Mouse (Mus musculus) hindbrain, embryonic 15.5 days (tissue): ENCODE data around the gene Uba52. TPM values are rescaled to one million over a fixed set of nuclear protein-coding genes. Genes with fewer than 3 reads are reported as not detected.

ENCODE experiments used
- ATAC-seq: fragments of 200-750 bp; cut with Nextera tagmentation; 2 replicates; pipeline ENCODE4 v1.8.0; 2017; ENCODE audit warnings: low read depth, moderate number of reproducible peaks, moderate TSS enrichment; ENCODE audit not compliant: low FRiP score
- H3K27ac ChIP-seq: fragments of 300-500 bp; sonication (generic); replicated peaks from 2 replicates; pipeline ENCODE4 v1.5.1; 2015; ENCODE audit warnings: mild to moderate bottlenecking, inconsistent platforms
- H3K27me3 ChIP-seq: fragments of 300-500 bp; sonication (generic); 2 replicates; pipeline ENCODE4 v1.6.1; 2015; ENCODE audit warnings: control low read depth, inconsistent platforms
- H3K36me3 ChIP-seq: fragments of 300-500 bp; sonication (generic); 2 replicates; pipeline ENCODE4 v1.6.1; 2015; ENCODE audit warnings: control low read depth, inconsistent platforms
- H3K4me1 ChIP-seq: fragments of 300-500 bp; sonication (generic); replicated peaks from 2 replicates; pipeline ENCODE4 v1.6.1; 2015; ENCODE audit warnings: control low read depth, inconsistent platforms
- H3K4me2 ChIP-seq: fragments of 300-500 bp; sonication (generic); 2 replicates; pipeline ENCODE4 v1.6.1; 2015; ENCODE audit warnings: moderate library complexity, mild to moderate bottlenecking, inconsistent platforms
- H3K4me3 ChIP-seq: fragments of 300-500 bp; sonication (generic); 2 replicates; pipeline ENCODE4 v1.5.1; 2015; ENCODE audit warnings: mild to moderate bottlenecking, inconsistent platforms
- H3K9ac ChIP-seq: fragments of 300-500 bp; sonication (generic); 2 replicates; pipeline ENCODE4 v1.6.1; 2015; ENCODE audit warnings: inconsistent platforms
- H3K9me3 ChIP-seq: fragments of 300-500 bp; sonication (generic); 2 replicates; pipeline ENCODE4 v1.6.1; 2016; ENCODE audit warnings: control low read depth, inconsistent platforms
- WGBS: fragments of 180-500 bp; shearing (Covaris S2); methylation state at CpG from one replicate; pipeline ENCODE4 v1.1.7; 2015; 5-methylcytosine and 5-hydroxymethylcytosine counted together
- polyA plus RNA-seq: library from polyadenylated mRNA; unstranded; fragments of >200 nt; fragmentation: Nextera tagmentation; extraction: Ambion mirVana; gene quantifications from 2 replicates; pipeline ENCODE4 v1.2.1, GENCODE M21; 2015

Uba52 gene
- polyA plus RNA-seq, 1 experiment from 2014 or later, result 652 TPM

DNA sequence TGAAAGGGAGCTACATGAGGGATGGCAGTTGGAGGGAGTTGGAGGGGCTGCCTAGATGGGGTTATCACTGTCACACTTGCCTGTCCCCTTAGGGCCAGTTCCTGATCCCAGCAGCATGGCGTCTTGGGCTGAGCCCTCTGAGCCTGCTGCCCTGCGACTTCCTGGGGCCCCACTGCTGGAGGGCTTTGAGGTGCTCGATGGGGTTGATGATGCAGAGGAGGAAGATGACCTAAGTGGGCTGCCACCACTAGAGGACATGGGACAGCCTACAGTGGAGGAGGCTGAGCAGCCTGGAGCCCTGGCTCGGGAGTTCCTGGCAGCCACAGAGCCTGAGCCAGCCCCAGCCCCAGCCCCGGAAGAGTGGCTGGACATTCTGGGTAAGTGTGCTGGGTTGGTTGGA lies 18.7 kb upstream of the Uba52 start:
- Histone ChIP-seq H3K27ac (no peak overlapping the region), H3K9ac (no peak overlapping the region), H3K36me3 (peaks cover 27% of the 10 kb centered on the region), H3K27me3 (no peaks in the 10 kb centered on the region), H3K9me3 (no peaks in the 10 kb centered on the region), H3K4me2 (no peak overlapping the region), H3K4me1 (peaks cover 31% of the 10 kb centered on the region), H3K4me3 (no peak overlapping the region)
- WGBS, result 87% methylated on average over 5 of the region's 5 CpGs
- no peak for ATAC-seq

DNA sequence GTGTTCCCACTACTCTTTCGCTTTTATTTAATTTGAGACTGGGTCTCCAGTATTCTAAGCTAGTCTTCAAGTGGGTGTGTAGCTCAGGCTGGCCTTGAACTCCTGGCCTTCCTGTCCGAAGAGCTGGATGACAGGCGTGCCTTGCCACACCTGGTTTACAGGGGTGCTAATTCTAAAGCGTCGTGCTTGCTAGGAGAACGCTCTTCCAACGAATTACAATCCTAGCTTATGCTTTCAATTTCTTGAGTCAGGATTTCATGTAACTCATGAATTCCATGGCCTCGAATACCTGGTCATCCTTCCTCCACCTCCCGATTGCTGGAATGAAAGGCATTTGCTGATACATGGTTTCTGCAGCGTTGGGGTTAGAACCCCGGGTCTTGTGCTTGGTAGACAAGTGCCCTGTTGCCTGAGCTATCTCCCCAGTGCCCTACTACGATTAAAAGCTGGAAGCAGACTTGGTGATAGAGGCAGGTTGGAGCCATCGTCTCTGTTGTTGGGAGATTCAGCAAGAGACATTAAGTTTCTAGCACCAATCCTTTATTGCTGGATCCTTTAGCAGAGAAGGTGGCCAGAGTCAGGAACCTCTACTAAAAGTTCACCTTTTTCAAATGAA lies 17.7 kb upstream of the Uba52 start:
- Histone ChIP-seq H3K4me2 (peak overlapping the region; percentile 82), H3K36me3 (peaks cover 24% of the 10 kb centered on the region), H3K4me3 (peak overlapping the region; percentile 88), H3K4me1 (peaks cover 37% of the 10 kb centered on the region), H3K27ac (peak overlapping the region; percentile 92), H3K9ac (peak overlapping the region; percentile 88), H3K9me3 (no peaks in the 10 kb centered on the region), H3K27me3 (no peaks in the 10 kb centered on the region)
- ATAC-seq, result no peak
- 36% methylated on average over 13 of the region's 13 CpGs for WGBS

DNA sequence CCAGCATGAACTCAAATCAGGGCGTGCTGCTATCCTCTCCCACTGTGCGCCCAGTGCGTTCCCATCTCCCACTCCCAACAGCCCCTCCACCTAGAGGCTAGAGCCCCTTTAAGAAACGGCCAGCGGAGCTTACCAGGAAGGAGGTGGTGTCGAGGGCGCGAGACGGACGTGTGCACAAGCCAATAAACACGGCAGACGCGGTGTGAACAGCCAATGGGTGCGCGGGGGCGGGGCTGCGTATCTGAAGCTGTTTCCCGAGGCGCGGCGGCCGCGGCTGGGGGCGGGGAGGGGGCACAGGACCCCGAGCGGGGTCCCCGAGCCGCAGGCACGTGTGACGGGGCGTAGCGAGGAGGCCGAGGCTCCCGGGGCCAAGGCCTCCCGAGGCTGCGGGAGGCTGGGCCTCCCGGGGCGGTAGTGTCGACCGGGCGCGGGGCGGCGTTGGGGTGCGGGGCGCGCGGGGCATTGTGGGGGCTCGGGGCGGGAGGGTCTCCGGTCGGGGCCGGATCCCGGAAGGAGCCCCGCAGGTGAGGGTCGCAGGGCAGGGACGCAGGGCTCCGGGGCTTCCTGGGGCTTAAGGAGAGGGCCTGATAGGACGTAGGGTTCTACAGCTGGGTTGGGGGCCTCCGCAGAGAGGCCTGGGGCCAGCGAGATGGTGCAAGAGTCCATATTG lies 17.0 kb upstream of the Uba52 start, which contains the start of the genes Fkbp8 and Kxd1:
Fkbp8 (plus strand) TSS at position 213 of the 670 bp plus-strand sequence.
Kxd1 (minus strand) TSS at position 445 of the 670 bp plus-strand sequence.
- peak; percentile 94 for ATAC-seq
- H3K27me3 ChIP-seq, result no peaks in the 10 kb centered on the region
- 0% methylated on average over 53 of the region's 61 CpGs for WGBS
- peak within 1 kb of the TSS; percentile 82 for H3K4me2 ChIP-seq
- H3K4me3 ChIP-seq, result peak within 1 kb of the TSS; percentile 88
- peaks cover 38% of the 10 kb centered on the region for H3K4me1 ChIP-seq
- H3K27ac ChIP-seq, result peak within 1 kb of the TSS; percentile 92
- peak within 1 kb of the TSS; percentile 88 for H3K9ac ChIP-seq
- H3K36me3 ChIP-seq, result peaks cover 20% of the 10 kb centered on the region
- H3K9me3 ChIP-seq, result no peaks in the 10 kb centered on the region

DNA sequence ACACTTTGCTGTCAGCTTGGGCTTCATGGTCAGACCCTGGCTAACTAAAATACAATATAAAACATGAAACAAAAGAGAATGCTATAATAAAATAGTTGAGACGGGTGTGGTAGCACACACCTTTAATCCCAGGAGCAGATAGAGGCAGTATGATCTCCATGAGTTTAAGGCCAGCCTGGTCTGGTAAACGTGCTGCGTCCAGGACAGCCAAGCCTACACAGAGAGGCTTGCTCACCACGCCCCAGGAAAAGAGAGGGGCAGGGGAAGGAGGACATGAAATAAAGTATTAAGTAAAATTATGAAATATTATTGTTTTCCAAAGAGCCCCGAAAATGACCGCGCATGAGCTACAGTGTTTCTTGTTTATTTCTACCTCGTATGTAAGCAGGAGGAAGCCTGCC lies 16.5 kb upstream of the Uba52 start:
- H3K4me2 ChIP-seq, result peak overlapping the region; percentile 82
- ATAC-seq, result no peak
- peaks cover 15% of the 10 kb centered on the region for H3K36me3 ChIP-seq
- H3K4me3 ChIP-seq, result peak overlapping the region; percentile 88
- no peaks in the 10 kb centered on the region for H3K27me3 ChIP-seq
- peak overlapping the region; percentile 92 for H3K27ac ChIP-seq
- no peaks in the 10 kb centered on the region for H3K9me3 ChIP-seq
- H3K9ac ChIP-seq, result peak overlapping the region; percentile 88
- peaks cover 43% of the 10 kb centered on the region for H3K4me1 ChIP-seq
- 5% methylated on average over 8 of the region's 8 CpGs for WGBS

DNA sequence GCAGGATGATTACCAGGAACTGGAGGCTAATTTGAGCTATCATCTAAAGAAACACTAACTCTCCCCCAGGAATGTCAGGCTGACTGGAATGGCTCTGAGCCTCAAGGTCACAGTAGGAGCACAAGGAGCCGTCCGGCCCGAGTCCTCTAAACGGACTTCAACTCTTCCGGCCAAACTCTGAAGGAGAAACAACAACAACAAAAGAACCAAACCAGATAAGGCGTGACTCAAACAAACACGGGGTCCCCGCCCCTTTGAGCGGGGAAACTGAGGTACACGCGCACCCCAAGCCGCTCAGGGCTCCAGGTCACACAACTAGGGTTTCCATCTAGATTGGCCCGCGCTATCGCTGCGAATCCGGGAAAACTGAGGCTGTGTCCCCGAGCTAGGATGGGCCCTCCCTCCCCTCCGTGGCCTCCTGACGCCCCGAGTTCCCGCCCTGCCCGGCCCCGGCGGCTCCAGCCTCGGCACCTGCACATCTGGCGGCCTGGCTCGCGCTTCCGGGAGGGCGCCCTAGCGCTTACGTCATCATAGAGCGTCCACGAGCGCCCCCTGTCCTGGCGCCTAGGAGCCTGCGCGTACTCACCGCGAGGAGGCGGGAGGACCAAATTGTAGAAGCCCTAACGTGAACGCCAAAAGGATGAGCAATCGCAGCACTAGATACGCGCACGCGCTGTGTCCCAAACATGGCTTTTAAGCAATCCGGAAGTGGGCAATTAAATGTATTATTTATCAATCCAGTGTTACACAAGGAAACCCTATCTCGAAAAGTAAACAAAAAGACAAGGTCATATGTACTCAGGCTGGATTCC lies 12.2 kb upstream of the Uba52 start:
- Histone ChIP-seq H3K4me1 (peaks cover 25% of the 10 kb centered on the region), H3K27ac (peak overlapping the region; percentile 83), H3K4me3 (peak overlapping the region; percentile 72), H3K9ac (peak overlapping the region; percentile 81), H3K4me2 (peak overlapping the region; percentile 79), H3K36me3 (peaks cover 8% of the 10 kb centered on the region; the same call in 1 of the 2 replicates), H3K9me3 (no peaks in the 10 kb centered on the region), H3K27me3 (no peaks in the 10 kb centered on the region)
- WGBS, result under 1% methylated on average over 48 of the region's 51 CpGs
- peak; percentile 87 for ATAC-seq

DNA sequence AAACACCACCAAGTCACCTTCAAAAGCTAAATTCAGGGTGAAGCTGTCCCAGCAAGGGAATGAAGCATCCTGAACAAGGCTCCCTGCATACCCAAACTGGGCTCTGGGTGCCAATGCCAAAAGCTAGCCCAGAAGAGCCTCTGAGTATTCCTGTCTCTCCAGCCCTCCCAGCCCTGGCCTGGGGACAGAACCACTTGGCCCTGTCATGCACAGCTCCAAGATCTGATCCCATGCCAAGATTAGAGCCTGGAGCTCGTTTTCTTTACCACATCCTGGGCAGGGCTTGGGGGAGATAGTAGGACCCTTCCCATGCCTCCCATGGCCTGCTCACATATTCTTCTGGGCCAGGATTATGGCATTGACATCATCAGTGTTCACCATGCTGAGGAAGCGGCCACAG lies 9.0 kb upstream of the Uba52 start:
- H3K4me2 ChIP-seq, result no peak overlapping the region
- H3K27me3 ChIP-seq, result no peaks in the 10 kb centered on the region
- H3K4me3 ChIP-seq, result no peak overlapping the region
- peaks cover 8% of the 10 kb centered on the region; the same call in 1 of the 2 replicates for H3K36me3 ChIP-seq
- ATAC-seq, result no peak
- no peak overlapping the region for H3K9ac ChIP-seq
- WGBS, result 75% methylated on average over 2 of the region's 2 CpGs
- peaks cover 16% of the 10 kb centered on the region for H3K4me1 ChIP-seq
- no peaks in the 10 kb centered on the region for H3K9me3 ChIP-seq
- H3K27ac ChIP-seq, result no peak overlapping the region

DNA sequence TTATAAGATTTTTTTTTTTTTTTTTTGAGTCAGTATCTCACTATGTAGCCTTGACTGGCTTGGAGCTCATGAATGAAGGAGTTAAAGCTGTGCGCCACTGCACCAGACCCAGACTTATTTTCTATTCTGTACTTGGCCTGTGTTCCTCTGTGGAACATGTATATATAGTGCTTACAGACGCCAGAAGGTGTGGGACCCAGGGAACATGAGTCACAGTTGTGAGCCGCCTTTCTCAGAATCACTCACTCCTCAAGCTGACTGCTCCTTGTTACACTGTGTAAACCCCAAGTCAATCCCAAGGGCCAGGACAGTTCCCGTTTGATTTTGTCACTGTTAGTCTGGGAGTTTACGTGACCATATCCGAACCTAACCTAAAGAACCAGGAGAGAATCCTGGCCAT lies 8.4 kb upstream of the Uba52 start:
- no peak for ATAC-seq
- H3K4me3 ChIP-seq, result no peak overlapping the region
- H3K4me1 ChIP-seq, result peaks cover 16% of the 10 kb centered on the region
- no peak overlapping the region for H3K27ac ChIP-seq
- no peaks in the 10 kb centered on the region for H3K27me3 ChIP-seq
- H3K9me3 ChIP-seq, result no peaks in the 10 kb centered on the region
- H3K9ac ChIP-seq, result no peak overlapping the region
- no peak overlapping the region for H3K4me2 ChIP-seq
- H3K36me3 ChIP-seq, result peaks cover 8% of the 10 kb centered on the region; the same call in 1 of the 2 replicates
- WGBS, result 95% methylated on average over 6 of the region's 6 CpGs

DNA sequence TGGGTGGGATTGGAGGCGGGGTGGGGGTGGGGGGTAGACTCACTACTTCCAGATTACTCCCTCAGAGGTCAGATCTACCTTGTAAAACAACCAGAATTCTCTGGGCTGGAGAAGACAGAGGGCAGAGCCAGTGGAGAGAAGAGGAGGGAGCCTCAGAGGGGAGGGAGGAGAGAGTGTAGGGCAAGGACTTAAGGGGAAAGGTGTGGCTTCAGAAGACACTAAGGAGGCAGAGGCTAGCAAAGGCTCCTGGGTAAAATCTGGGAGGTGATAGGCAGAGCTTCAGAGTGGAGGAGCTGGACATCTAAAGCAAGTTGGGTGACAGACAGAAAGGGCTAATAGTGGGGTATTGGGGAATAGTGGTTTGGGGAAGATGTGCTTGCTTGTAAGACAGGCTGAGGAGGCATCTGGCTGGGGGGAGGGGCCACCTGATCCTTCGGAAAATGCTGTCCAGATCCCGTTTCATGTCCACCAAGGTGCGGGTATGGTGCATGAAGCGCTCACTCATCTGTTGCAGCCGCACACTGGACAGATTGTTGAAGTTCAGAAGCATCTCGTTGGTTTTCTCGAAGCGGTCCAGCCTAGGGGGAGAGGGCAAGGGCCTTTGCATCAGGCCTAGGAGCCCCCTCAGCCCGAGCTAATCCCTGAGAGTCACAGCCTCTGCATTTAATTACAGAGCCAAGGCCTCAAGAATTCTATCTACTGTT lies 7.5 kb upstream of the Uba52 start:
- no peak overlapping the region for H3K9ac ChIP-seq
- H3K4me2 ChIP-seq, result no peak overlapping the region
- H3K36me3 ChIP-seq, result peaks cover 12% of the 10 kb centered on the region; the same call in 1 of the 2 replicates
- H3K9me3 ChIP-seq, result no peaks in the 10 kb centered on the region
- peaks cover 10% of the 10 kb centered on the region for H3K4me1 ChIP-seq
- H3K4me3 ChIP-seq, result no peak overlapping the region
- H3K27ac ChIP-seq, result no peak overlapping the region
- WGBS, result 79% methylated on average over 10 of the region's 10 CpGs
- no peak for ATAC-seq
- H3K27me3 ChIP-seq, result no peaks in the 10 kb centered on the region

DNA sequence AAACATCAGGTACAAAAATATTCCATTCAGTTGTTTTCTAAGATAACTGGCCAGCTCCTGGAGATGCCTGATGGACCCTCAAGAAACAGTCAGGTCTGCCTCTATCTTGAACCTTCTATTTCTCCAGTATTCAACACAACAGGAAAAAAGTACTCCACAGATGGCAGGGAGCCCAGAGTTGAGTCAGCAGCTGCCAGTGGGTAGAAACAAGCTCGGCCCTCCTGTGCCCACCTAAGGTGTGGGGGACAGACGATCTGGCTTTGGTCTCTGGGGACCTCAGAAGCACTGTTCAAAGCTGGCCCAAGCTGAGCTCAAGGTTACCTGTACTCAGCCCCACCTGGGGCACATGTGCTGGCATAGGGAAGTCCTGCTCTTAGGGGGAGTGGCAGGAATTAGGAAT lies 2.8 kb upstream of the Uba52 start:
- Histone ChIP-seq H3K27ac (no peak overlapping the region), H3K36me3 (peaks cover 12% of the 10 kb centered on the region; the same call in 1 of the 2 replicates), H3K4me2 (no peak overlapping the region), H3K9ac (no peak overlapping the region), H3K27me3 (no peaks in the 10 kb centered on the region), H3K4me1 (peaks cover 22% of the 10 kb centered on the region), H3K9me3 (no peaks in the 10 kb centered on the region), H3K4me3 (no peak overlapping the region)
- WGBS, result 49% methylated on average over 2 of the region's 2 CpGs
- no peak for ATAC-seq

DNA sequence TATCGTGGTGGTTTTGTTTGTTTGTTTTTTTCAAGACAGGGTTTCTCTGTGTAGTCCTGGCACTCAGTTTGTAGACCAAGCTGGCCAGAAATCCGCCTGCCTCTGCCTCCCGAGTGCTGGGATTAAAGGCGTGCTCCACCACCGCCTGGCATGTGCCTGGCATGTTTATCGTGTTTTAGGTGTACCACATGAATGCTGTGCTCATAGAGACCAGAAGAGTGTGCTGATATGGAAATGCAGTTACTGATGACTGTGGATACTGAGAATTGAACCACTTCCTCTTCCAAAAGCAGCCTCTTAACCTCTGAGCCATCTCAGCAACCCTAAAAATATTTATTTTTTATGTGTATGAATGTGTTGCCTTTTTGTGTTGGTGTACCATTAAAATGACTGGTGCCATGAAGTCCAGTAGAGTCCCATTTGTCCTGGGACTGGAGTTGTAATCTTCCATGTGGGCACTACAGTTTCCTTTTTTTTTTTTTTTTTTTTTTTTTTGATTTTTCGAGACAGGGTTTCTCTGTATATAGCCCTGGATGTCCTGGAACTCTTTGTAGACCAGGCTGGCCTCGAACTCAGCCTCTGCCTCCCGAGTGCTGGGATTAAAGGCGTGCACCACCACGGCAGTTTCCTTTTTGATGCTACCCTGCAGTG lies 1.8 kb upstream of the Uba52 start:
- ATAC-seq, result no peak
- peaks cover 23% of the 10 kb centered on the region for H3K4me1 ChIP-seq
- 95% methylated on average over 11 of the region's 11 CpGs for WGBS
- H3K27me3 ChIP-seq, result no peaks in the 10 kb centered on the region
- H3K9me3 ChIP-seq, result no peaks in the 10 kb centered on the region
- no peak overlapping the region for H3K4me3 ChIP-seq
- no peak overlapping the region for H3K9ac ChIP-seq
- H3K36me3 ChIP-seq, result peaks cover 21% of the 10 kb centered on the region
- no peak overlapping the region for H3K4me2 ChIP-seq
- H3K27ac ChIP-seq, result no peak overlapping the region

DNA sequence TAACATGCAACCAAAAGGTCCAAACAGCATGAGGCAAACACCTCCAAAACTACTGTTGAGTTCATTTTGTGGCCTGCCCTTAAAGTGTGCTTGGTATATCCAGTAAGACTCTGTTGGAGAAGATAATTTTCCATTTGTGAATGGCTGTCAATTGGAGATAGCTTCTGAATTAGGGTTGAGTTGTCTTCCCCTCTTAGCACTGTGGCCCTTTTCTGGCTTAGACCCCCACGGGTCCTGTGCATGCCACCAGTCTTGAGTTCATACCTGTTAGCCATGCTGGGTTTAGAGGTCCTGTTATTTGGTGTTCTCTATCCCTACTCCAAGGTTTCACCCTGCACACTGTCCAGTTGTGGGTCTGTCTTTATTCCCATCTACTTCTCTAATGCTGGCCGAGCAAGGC lies 1.2 kb upstream of the Uba52 start:
- Histone ChIP-seq H3K27ac (no peak overlapping the region), H3K27me3 (no peaks in the 10 kb centered on the region), H3K9me3 (no peaks in the 10 kb centered on the region), H3K4me2 (no peak overlapping the region), H3K9ac (no peak overlapping the region), H3K36me3 (peaks cover 22% of the 10 kb centered on the region), H3K4me1 (peaks cover 26% of the 10 kb centered on the region), H3K4me3 (no peak overlapping the region)
- ATAC-seq, result no peak
- 93% methylated on average over 2 of the region's 2 CpGs for WGBS
